ENCODE assay signal across 10 mouse cellular contexts in the genomic region with DNA sequence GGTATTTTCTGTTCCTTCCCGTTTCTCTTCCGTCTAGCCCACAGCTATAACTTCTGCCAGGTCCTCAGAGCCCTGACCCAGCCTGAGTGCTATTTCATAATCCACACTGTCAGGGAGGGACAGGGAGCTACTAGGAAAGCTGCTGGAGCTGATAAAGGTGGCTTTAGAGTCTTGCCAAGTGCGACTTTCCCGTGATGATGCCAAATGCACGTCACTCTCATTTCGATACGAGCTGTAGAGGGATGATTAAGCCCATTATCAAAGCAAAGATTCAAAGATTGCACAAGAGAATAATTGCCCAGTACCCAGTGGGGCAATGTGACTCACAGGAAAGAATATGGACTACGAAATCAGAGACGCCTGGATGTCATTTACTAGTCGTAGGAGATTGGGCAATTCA.
A peak's percentile ranks its signal among the peaks of the same experiment; 100 is the strongest.
DNase-seq lines count a peak whose midpoint lies in the region; ATAC-seq and TF ChIP-seq lines count a peak whose summit lies in the region.
"Had no signal": no experiment of that assay in that cellular context is flagged by ENCODE, and none has a peak within 500 bp of the region (broad histone marks: within the 10 kb centered on the region; RNA-seq: fewer than 3 reads in every experiment).

No protein-coding gene starts in this region.

- peak; percentile 94 for ATAC-seq in megakaryocyte-erythroid progenitor cell, adult 5-6 weeks (replicated peaks; ENCODE audit: low FRiP score, low TSS enrichment, poor library complexity, severe bottlenecking)

- no peak overlapping the region for H3K4me3 ChIP-seq in left cerebral cortex, adult 2 months

- DNase-seq in left cerebral cortex, adult 2 months (ENCODE audit: extremely low spot score in 1 of 2, low spot score in 2 of 2): no peak
- DNase-seq in left cerebral cortex, postnatal 14 days (ENCODE audit: low spot score in 2 of 2): no peak
- DNase-seq in brain, embryonic 14.5 days (ENCODE audit: low read depth): peak; percentile 72
- peak; percentile 33 for DNase-seq in heart, postnatal 4 days
- DNase-seq in cerebellum, adult 11 months: no peak
- no peak for DNase-seq in cerebellum, postnatal 10 days
- no peak for DNase-seq in thymus, postnatal 4 days
- DNase-seq: gastrocnemius, postnatal 10 days; kidney, postnatal 14 days had no signal

- no peak for TF ChIP-seq CTCF in left cerebral cortex, adult 2 months (IDR thresholded peaks at IDR 0.05)
- TF ChIP-seq CTCF in brain, embryonic 14.5 days (IDR thresholded peaks at IDR 0.05; ENCODE audit: borderline replicate concordance, extremely low read depth, insufficient read depth, insufficient read length): no peak

- H3K27ac ChIP-seq in left cerebral cortex, adult 2 months: peak overlapping the region; percentile 25; the same call in 1 of the 2 replicates

- intact Hi-C loops in left cerebral cortex, adult 2 months (cut with DNase I): no loop called here
- intact Hi-C loops in left cerebral cortex, postnatal 14 days (cut with DNase I): no loop called here

- no peak for TF ChIP-seq POLR2A in brain, embryonic 14.5 days (IDR thresholded peaks at IDR 0.05; ENCODE audit: borderline replicate concordance, extremely low read depth, insufficient read depth, insufficient read length, poor library complexity, severe bottlenecking)

Comparison
In these comparisons a context has a peak if more than half of its experiments do, and no peak if none do; other contexts are left out.
1. DNase-seq: peak in brain, embryonic 14.5 days (single experiment) and heart, postnatal 4 days (single experiment); none in left cerebral cortex, adult 2 months (0 of 2), left cerebral cortex, postnatal 14 days (0 of 2), cerebellum, adult 11 months (single experiment), cerebellum, postnatal 10 days (0 of 2) and thymus, postnatal 4 days (single experiment).